Mouse (Mus musculus): Measurements from ENCODE around the gene Vkorc1l1. TPM values are rescaled to one million over a fixed set of nuclear protein-coding genes. Genes with fewer than 3 reads are reported as not detected.

Vkorc1l1 gene
- polyA plus RNA-seq, 1 experiment from 2014 or later: 30.9 TPM

DNA sequence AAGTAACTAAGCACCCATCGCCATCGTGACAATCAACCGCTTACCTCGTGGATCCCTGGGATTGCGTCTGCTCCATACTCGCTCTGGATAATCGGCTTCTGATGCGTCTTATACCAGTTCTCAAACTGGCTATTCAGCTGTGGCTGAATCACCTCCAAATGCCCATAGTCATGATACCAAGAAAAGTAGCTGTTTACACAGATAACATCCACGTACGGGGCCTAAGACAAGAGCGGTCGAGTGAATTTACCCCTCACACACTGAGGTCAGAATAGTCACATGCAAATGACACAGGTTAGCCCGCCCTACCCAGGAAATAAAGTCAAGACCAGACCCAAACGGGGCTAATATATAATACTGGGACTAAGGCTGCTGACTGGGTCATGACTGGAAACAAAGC is 51.6 kb downstream of the Vkorc1l1 start:
- no peaks in the 10 kb centered on the region for H3K9me3 ChIP-seq (replicated peaks)
- H3K36me3 ChIP-seq: peaks cover 40% of the 10 kb centered on the region
- no peak overlapping the region for H3K4me3 ChIP-seq
- no peaks in the 10 kb centered on the region for H3K4me1 ChIP-seq
- no peaks in the 10 kb centered on the region for H3K27me3 ChIP-seq (ENCODE audit: low read depth, poor library complexity, severe bottlenecking)
- H3K27ac ChIP-seq (replicated peaks): no peak overlapping the region
- WGBS: 94% methylated on average over 14 of the region's 14 CpGs
- DNase-seq (ENCODE audit: low spot score): no peak

DNA sequence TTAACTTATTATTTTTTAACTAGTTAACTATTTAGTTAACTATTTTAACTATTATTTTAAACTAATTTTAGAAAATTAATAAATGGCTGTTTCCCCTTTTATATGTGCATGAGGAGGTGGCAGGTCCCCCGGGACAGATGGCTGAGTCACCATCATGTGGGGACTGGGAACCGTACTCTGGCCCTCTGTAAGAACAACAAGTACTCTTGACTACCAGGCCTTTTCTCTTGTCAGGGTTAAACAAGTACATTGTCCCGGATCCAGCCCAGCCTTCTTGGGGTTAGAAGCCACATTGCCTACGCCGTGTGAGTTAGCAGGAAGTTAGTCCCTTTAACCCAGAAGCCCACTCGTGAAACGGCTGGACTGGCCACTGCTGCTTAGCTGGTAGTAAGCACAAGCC is 53.2 kb downstream of the Vkorc1l1 start:
- no peaks in the 10 kb centered on the region for H3K9me3 ChIP-seq (replicated peaks)
- WGBS: 94% methylated on average over 7 of the region's 7 CpGs
- no peaks in the 10 kb centered on the region for H3K4me1 ChIP-seq
- no peak for DNase-seq (ENCODE audit: low spot score)
- H3K36me3 ChIP-seq: peaks cover 25% of the 10 kb centered on the region
- no peak overlapping the region for H3K27ac ChIP-seq (replicated peaks)
- H3K4me3 ChIP-seq: no peak overlapping the region
- H3K27me3 ChIP-seq (ENCODE audit: low read depth, poor library complexity, severe bottlenecking): no peaks in the 10 kb centered on the region

DNA sequence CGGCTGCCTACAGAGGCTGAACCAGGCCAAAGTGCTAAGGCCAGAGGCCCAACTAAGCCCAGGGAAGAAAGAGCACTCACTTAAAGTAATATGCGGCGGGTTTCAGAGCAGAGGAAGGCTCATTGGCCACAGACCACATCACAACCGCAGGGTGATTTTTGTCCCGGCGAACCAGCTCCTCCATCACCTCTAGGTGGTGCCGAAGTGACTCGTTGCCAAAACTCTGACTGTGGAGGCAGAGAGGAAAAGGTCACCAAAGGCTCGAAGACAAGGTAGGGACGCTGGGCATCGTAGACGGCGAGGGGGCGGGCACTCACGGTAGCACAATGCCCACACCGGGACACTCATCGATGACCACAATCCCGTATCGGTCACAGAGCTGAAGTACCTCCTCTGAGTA is 55.9 kb downstream of the Vkorc1l1 start:
- Histone ChIP-seq H3K9me3 (replicated peaks) (no peaks in the 10 kb centered on the region), H3K27ac (replicated peaks) (no peak overlapping the region), H3K27me3 (ENCODE audit: low read depth, poor library complexity, severe bottlenecking) (no peaks in the 10 kb centered on the region), H3K4me3 (no peak overlapping the region), H3K36me3 (peaks cover 22% of the 10 kb centered on the region), H3K4me1 (peaks cover 15% of the 10 kb centered on the region)
- WGBS: 71% methylated on average over 19 of the region's 19 CpGs
- DNase-seq (ENCODE audit: low spot score): no peak

DNA sequence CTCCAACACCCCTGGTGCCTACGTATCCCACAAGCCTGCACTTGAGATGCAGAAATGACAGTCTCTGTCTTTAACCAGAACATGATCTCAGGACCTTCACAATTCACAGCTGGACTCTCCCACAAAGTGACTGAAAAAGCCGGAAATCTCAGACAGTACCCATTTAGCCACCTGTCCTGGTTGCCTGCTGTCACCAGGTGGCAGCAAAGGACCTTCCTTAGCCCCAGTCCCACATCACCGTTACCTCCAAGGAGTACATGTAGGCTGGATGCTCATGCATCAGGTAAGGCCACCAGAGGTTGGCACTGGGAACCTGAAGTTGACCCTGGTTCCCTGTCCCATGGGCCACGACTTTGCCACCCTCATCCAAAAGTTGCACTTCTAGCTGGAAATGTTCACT is 57.3 kb downstream of the Vkorc1l1 start:
- H3K4me3 ChIP-seq: no peak overlapping the region
- no peak overlapping the region for H3K27ac ChIP-seq (replicated peaks)
- DNase-seq (ENCODE audit: low spot score): peak; percentile 43
- H3K9me3 ChIP-seq (replicated peaks): peaks cover 2% of the 10 kb centered on the region; the same call in 1 of the 2 replicates
- H3K4me1 ChIP-seq: peaks cover 21% of the 10 kb centered on the region
- WGBS: 44% methylated on average over 4 of the region's 4 CpGs
- peaks cover 4% of the 10 kb centered on the region; the same call in 1 of the 2 replicates for H3K27me3 ChIP-seq (ENCODE audit: low read depth, poor library complexity, severe bottlenecking)
- peaks cover 16% of the 10 kb centered on the region; the same call in 1 of the 2 replicates for H3K36me3 ChIP-seq

DNA sequence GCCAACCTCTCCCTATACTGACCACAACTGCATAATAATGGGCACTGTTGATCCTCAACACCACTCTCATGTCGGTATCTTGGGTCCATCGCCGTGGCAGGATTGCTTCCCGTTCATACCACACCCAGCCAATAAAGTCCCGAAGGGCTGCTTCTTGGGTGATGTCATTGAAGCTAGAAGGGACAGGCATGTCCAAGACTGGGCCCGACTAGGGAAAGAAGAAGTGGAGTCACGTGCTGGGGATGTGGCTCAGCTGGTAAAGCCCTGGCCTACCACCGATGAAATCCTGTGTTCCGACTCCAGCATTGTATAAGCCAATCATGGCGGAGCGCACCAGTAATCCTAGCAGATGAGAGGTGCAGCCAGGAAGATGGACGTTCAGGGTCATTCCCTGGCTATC is 59.0 kb downstream of the Vkorc1l1 start:
- Histone ChIP-seq H3K27me3 (ENCODE audit: low read depth, poor library complexity, severe bottlenecking) (peaks cover 4% of the 10 kb centered on the region; the same call in 1 of the 2 replicates), H3K9me3 (replicated peaks) (peaks cover 19% of the 10 kb centered on the region; the same call in 1 of the 2 replicates), H3K4me1 (peaks cover 21% of the 10 kb centered on the region), H3K27ac (replicated peaks) (no peak overlapping the region), H3K36me3 (peaks cover 16% of the 10 kb centered on the region; the same call in 1 of the 2 replicates), H3K4me3 (no peak overlapping the region)
- no peak for DNase-seq (ENCODE audit: low spot score)
- 92% methylated on average over 12 of the region's 12 CpGs for WGBS

DNA sequence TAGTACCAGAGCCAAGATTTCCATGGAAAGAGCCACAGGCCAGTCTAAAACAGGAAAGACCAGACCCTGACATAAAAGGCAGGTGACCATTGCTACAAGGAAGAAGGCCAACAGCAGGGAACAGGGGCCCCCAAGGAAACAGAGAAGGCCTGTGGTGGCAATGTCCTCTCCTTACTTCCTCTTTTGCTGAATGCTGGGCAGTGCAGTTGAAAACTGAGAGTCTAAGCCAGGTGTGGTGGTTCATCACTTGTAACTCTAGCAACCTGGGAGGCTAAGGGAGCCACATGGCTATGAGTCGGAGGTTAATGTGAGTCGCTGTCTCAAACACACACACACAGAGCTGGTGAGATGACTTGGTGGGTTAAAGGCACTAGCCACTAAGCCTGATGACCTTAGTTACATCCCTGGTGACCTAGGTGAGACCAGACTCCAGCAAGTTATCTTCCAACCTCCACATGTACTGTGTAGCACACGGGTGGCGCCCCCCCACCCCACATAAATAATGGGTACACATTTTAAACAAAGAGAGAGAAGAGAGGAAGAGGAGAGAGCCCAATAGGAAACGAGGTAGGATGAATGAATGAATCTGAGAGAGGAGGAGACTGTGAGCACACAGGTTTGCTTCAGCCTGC is 59.7 kb downstream of the Vkorc1l1 start:
- 80% methylated on average over 5 of the region's 5 CpGs for WGBS
- Histone ChIP-seq H3K9me3 (replicated peaks) (peaks cover 20% of the 10 kb centered on the region; the same call in 1 of the 2 replicates), H3K4me1 (peaks cover 21% of the 10 kb centered on the region), H3K4me3 (peak overlapping the region; percentile 68), H3K36me3 (peaks cover 16% of the 10 kb centered on the region; the same call in 1 of the 2 replicates), H3K27me3 (ENCODE audit: low read depth, poor library complexity, severe bottlenecking) (peaks cover 4% of the 10 kb centered on the region; the same call in 1 of the 2 replicates), H3K27ac (replicated peaks) (no peak overlapping the region)
- DNase-seq (ENCODE audit: low spot score): no peak

DNA sequence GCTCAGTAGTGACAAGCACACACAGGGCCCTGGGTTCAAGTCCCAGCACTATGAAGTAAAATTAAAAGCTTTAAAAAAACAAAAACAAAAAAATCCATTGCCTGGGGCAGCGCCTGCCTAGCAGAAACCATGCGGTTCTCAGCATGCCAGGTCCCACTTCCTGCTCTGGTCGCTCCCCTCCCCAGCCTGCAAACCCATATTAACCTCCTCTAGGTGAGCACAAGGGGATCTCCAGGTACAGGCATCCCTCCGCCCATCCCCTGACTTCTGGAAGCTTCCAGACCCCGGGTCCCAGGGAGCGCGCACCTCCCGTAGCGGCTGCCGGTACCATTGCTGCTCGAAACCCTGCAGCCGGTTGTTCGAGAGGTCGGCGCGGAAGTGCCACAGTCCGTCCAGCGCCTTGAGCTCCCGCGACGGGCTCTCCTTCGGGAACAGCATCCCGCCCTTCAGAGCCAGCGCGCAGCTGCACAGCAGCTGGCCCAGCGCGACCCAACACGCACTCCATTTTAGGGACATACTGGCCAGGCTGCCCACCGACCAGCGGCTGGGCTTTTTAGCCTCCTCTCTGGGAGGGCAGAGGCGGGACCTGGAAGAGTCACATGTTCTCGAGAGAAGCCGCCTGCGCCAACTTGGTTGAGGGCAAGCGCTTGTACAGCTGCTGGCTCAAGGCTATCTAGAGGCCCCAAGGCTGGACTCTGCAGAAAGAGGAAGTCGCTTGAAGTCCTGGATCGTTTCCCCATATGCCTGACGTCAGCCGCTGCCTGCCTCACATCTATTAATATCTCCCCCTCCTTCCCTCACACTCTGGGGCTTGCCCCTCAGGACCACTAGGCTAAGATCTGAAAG is 60.8 kb downstream of the Vkorc1l1 start, which contains the start of gene Gusb:
Gusb (minus strand) TSS at position 749 of the 846 bp plus-strand sequence.
- Histone ChIP-seq H3K4me1 (peaks cover 21% of the 10 kb centered on the region), H3K27ac (replicated peaks) (peak within 1 kb of the TSS; percentile 87), H3K9me3 (replicated peaks) (peaks cover 20% of the 10 kb centered on the region; the same call in 1 of the 2 replicates), H3K4me3 (peak within 1 kb of the TSS; percentile 68), H3K27me3 (ENCODE audit: low read depth, poor library complexity, severe bottlenecking) (peaks cover 4% of the 10 kb centered on the region; the same call in 1 of the 2 replicates), H3K36me3 (peaks cover 11% of the 10 kb centered on the region; the same call in 1 of the 2 replicates)
- peak; percentile 83 for DNase-seq (ENCODE audit: low spot score)
- 2% methylated on average over 39 of the region's 39 CpGs for WGBS

DNA sequence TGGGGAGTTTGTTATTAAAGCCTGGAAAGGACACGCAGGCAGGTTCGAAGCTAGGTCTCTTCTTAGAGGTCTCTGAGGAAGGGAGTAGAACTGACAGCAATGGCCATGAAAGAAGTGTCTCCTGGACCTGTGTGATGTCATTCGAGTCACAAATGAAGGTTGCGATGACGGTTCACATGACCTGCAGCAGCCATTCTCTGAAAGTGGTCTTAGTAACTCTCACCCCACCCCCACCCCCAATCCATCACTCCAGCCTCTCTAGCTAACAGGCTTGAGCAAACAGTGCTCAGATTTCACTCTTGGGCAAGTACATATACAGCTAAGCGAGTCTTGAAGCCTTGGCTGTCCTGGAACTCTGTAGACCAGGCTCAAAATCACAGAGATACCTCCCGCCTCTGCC is 61.5 kb downstream of the Vkorc1l1 start:
- peak overlapping the region; percentile 87 for H3K27ac ChIP-seq (replicated peaks)

DNA sequence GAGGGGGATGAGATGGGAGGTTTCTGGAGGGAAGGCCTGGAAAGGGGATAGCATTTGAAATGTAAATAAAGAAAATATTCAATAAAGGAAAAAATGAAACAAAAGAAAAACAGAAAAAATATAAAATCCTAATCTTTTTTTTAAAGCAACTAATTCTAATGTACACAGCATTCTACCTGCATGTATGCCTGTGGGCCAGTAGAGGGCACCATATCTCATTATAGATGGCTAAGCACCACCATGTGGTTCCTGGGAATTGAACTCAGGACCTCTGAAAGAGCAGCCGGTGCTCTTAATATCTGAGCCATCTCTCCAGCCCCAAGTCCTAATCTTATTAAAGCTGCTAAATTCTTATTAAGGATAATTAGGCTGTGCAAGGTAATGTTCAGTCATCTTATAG is 65.6 kb downstream of the Vkorc1l1 start:
- DNase-seq (ENCODE audit: low spot score): no peak
- 95% methylated on average over 1 of the region's 1 CpGs for WGBS

More for the DNA sequence above, 61.5 kb downstream of the Vkorc1l1 start:
- 67% methylated on average over 7 of the region's 7 CpGs for WGBS
- DNase-seq (ENCODE audit: low spot score): no peak
- peak overlapping the region; percentile 68 for H3K4me3 ChIP-seq
- peaks cover 4% of the 10 kb centered on the region; the same call in 1 of the 2 replicates for H3K27me3 ChIP-seq (ENCODE audit: low read depth, poor library complexity, severe bottlenecking)
- peaks cover 20% of the 10 kb centered on the region; the same call in 1 of the 2 replicates for H3K9me3 ChIP-seq (replicated peaks)
- H3K4me1 ChIP-seq: peaks cover 21% of the 10 kb centered on the region
- peaks cover 4% of the 10 kb centered on the region; the same call in 1 of the 2 replicates for H3K36me3 ChIP-seq

DNA sequence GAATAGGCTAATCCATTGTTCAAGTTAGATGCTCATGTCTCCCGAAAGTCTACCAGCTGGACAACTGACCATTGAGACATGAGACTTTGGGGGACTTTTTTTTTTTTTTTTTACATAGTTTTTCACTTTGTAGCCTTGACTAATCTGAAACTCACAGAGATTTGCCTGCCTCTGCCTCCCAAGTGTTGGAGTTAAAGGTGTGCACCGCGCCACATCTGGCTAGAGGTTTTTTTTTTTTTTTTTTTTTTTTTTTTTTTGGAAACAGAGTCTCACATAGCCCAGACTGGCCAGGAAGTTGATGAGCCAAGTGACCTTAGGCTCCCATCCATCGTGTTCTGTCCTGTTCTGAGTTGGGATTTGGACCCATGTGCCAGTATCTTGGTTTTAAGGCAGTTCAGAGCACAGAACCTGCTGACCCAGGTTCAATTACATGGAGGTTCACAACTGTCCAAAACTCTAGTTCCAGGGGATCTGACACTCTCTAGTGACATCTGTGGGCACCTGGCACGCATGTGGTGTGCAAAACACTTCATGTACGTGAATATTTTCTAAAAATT is 66.3 kb downstream of the Vkorc1l1 start:
- peaks cover 2% of the 10 kb centered on the region for H3K4me1 ChIP-seq
- H3K27me3 ChIP-seq (ENCODE audit: low read depth, poor library complexity, severe bottlenecking): peaks cover 4% of the 10 kb centered on the region; the same call in 1 of the 2 replicates
- H3K9me3 ChIP-seq (replicated peaks): peaks cover 37% of the 10 kb centered on the region
- no peak for DNase-seq (ENCODE audit: low spot score)
- H3K27ac ChIP-seq (replicated peaks): no peak overlapping the region
- peaks cover 28% of the 10 kb centered on the region for H3K36me3 ChIP-seq
- WGBS: 80% methylated on average over 6 of the region's 6 CpGs
- no peak overlapping the region for H3K4me3 ChIP-seq

More for the DNA sequence above, 65.6 kb downstream of the Vkorc1l1 start:
- H3K9me3 ChIP-seq (replicated peaks): peaks cover 37% of the 10 kb centered on the region
- H3K27ac ChIP-seq (replicated peaks): no peak overlapping the region
- no peak overlapping the region for H3K4me3 ChIP-seq
- peaks cover 4% of the 10 kb centered on the region; the same call in 1 of the 2 replicates for H3K27me3 ChIP-seq (ENCODE audit: low read depth, poor library complexity, severe bottlenecking)
- H3K4me1 ChIP-seq: peaks cover 9% of the 10 kb centered on the region
- H3K36me3 ChIP-seq: peaks cover 20% of the 10 kb centered on the region

DNA sequence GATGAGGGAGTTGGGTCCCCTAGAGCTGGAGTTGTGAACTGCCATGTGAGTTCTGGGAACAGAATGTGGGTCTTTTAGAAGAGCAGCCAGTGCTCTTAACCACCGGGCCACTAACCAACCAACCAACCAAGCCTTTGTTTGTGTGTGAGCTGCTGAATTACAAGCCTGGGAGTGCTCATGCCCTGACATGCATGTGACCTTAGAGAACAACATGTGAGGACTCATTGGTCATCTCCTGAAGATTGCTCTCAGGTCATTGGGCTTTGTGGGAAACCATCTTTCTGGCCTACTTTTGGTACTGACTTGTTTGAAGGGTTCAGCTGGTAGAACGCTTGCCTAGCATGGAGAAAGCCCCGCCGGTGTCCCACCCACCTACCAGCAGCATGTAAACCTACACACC is 68.0 kb downstream of the Vkorc1l1 start:
- H3K36me3 ChIP-seq: peaks cover 35% of the 10 kb centered on the region
- no peak overlapping the region for H3K27ac ChIP-seq (replicated peaks)
- H3K4me1 ChIP-seq: no peaks in the 10 kb centered on the region
- peaks cover 28% of the 10 kb centered on the region for H3K9me3 ChIP-seq (replicated peaks)
- no peaks in the 10 kb centered on the region for H3K27me3 ChIP-seq (ENCODE audit: low read depth, poor library complexity, severe bottlenecking)
- DNase-seq (ENCODE audit: low spot score): no peak
- WGBS: 95% methylated on average over 4 of the region's 4 CpGs
- H3K4me3 ChIP-seq: no peak overlapping the region

DNA sequence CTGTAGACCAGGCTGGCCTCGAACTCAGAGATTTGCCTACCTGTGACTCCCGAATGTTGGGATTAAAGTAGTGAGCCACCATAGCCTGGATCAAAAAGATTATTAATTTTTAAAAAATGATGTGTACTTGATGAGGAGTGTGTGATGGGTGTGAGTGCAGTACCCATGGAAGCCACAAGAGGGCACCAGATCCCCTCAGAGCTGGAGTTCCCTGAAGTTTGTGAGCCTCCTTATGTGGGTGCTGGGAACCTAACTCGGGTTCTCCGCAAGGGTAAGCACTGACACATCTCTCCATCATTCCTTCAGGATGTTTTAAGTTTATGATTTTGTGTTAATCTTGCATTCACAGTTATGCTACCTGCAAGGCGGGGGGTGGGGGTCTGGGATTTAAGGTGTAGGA is 69.2 kb downstream of the Vkorc1l1 start:
- H3K4me3 ChIP-seq: no peak overlapping the region
- H3K4me1 ChIP-seq: no peaks in the 10 kb centered on the region
- 90% methylated on average over 5 of the region's 5 CpGs for WGBS
- H3K27ac ChIP-seq (replicated peaks): no peak overlapping the region
- peaks cover 20% of the 10 kb centered on the region for H3K9me3 ChIP-seq (replicated peaks)
- no peaks in the 10 kb centered on the region for H3K27me3 ChIP-seq (ENCODE audit: low read depth, poor library complexity, severe bottlenecking)
- H3K36me3 ChIP-seq: peaks cover 47% of the 10 kb centered on the region
- no peak for DNase-seq (ENCODE audit: low spot score)

Data from midbrain, embryonic 10.5 days (tissue).